In genomic region chr19:45074580-45075322, GRCm38 (mm10) we compare ENCODE assay signal across 8 mouse cellular contexts. TPM values are rescaled to one million over a fixed set of nuclear protein-coding genes. Genes with fewer than 3 reads are reported as not detected.
DNase-seq lines count a peak whose midpoint lies in the region; ATAC-seq and TF ChIP-seq lines count a peak whose summit lies in the region.

TSS of gene Kazald1 (plus strand) at chr19:45075241.

- peak; percentile 43; the same call in 1 of the 2 replicates for ATAC-seq in embryonic facial prominence, embryonic 12.5 days (ENCODE audit: insufficient number of reproducible peaks, insufficient read depth, low FRiP score, low TSS enrichment)
- ATAC-seq in limb, embryonic 12.5 days (ENCODE audit: insufficient number of reproducible peaks, insufficient read depth, low FRiP score, low TSS enrichment, low read depth), result peak; percentile 67
- ATAC-seq in midbrain, embryonic 14.5 days (ENCODE audit: low FRiP score, low TSS enrichment), result peak; percentile 85

- peak within 1 kb of the TSS; percentile 59 for H3K4me3 ChIP-seq in embryonic facial prominence, embryonic 12.5 days
- peak within 1 kb of the TSS; percentile 93 for H3K4me3 ChIP-seq in kidney, adult 2 months (ENCODE audit: insufficient read depth, low read depth, low read length)
- H3K4me3 ChIP-seq in limb, embryonic 12.5 days (replicated peaks), result peak within 1 kb of the TSS; percentile 58
- peak within 1 kb of the TSS; percentile 65 for H3K4me3 ChIP-seq in midbrain, embryonic 14.5 days (replicated peaks; ENCODE audit: low read depth, low read length)

- no peaks in the 10 kb centered on the region for H3K36me3 ChIP-seq in embryonic facial prominence, embryonic 12.5 days
- no peaks in the 10 kb centered on the region for H3K36me3 ChIP-seq in kidney, adult 2 months (ENCODE audit: control insufficient read depth, insufficient read depth, low read length)
- no peaks in the 10 kb centered on the region for H3K36me3 ChIP-seq in limb, embryonic 12.5 days
- no peaks in the 10 kb centered on the region for H3K36me3 ChIP-seq in midbrain, embryonic 14.5 days (ENCODE audit: control insufficient read depth, insufficient read depth, low read length)

- H3K9ac ChIP-seq in embryonic facial prominence, embryonic 12.5 days, result peak within 1 kb of the TSS; percentile 64
- H3K9ac ChIP-seq in limb, embryonic 12.5 days (replicated peaks), result peak within 1 kb of the TSS; percentile 77
- peak within 1 kb of the TSS; percentile 74 for H3K9ac ChIP-seq in midbrain, embryonic 14.5 days (replicated peaks; ENCODE audit: low read length)

- H3K27ac ChIP-seq in embryonic facial prominence, embryonic 12.5 days, result peak within 1 kb of the TSS; percentile 89
- H3K27ac ChIP-seq in kidney, adult 2 months (ENCODE audit: insufficient read depth, low read depth, low read length), result peak within 1 kb of the TSS; percentile 99
- peak within 1 kb of the TSS; percentile 93 for H3K27ac ChIP-seq in limb, embryonic 12.5 days
- peak within 1 kb of the TSS; percentile 92 for H3K27ac ChIP-seq in midbrain, embryonic 14.5 days (replicated peaks; ENCODE audit: low read depth, low read length)

- H3K9me3 ChIP-seq in embryonic facial prominence, embryonic 12.5 days, result no peaks in the 10 kb centered on the region
- H3K9me3 ChIP-seq in limb, embryonic 12.5 days, result no peaks in the 10 kb centered on the region
- no peaks in the 10 kb centered on the region for H3K9me3 ChIP-seq in midbrain, embryonic 14.5 days (ENCODE audit: control insufficient read depth, low read length)

- under 1% methylated on average over 45 of the region's 45 CpGs for WGBS in embryonic facial prominence, embryonic 12.5 days
- WGBS in kidney, adult 2 months, result under 1% methylated on average over 45 of the region's 45 CpGs
- under 1% methylated on average over 45 of the region's 45 CpGs for WGBS in limb, embryonic 12.5 days
- WGBS in midbrain, embryonic 14.5 days, result under 1% methylated on average over 45 of the region's 45 CpGs

- TF ChIP-seq POLR2A in kidney, adult 2 months (IDR thresholded peaks at IDR 0.05; ENCODE audit: low read depth, low read length), result peak; percentile 92

- H3K4me1 ChIP-seq in embryonic facial prominence, embryonic 12.5 days, result peaks cover 43% of the 10 kb centered on the region
- no peaks in the 10 kb centered on the region for H3K4me1 ChIP-seq in kidney, adult 2 months (ENCODE audit: control insufficient read depth, insufficient read depth, low read length)
- peaks cover 47% of the 10 kb centered on the region for H3K4me1 ChIP-seq in limb, embryonic 12.5 days (replicated peaks)
- peaks cover 12% of the 10 kb centered on the region; the same call in 1 of the 2 replicates for H3K4me1 ChIP-seq in midbrain, embryonic 14.5 days (ENCODE audit: control insufficient read depth, insufficient read depth, low read length)

- H3K4me2 ChIP-seq in embryonic facial prominence, embryonic 12.5 days (replicated peaks), result peak within 1 kb of the TSS; percentile 93
- peak within 1 kb of the TSS; percentile 96 for H3K4me2 ChIP-seq in limb, embryonic 12.5 days
- peak within 1 kb of the TSS; percentile 99 for H3K4me2 ChIP-seq in midbrain, embryonic 14.5 days (ENCODE audit: low read length)

- no peak for TF ChIP-seq CTCF in kidney, adult 2 months (conservative IDR thresholded peaks at IDR 0.05; ENCODE audit: insufficient read depth, insufficient read length, low read depth, low read length)

- peaks cover 46% of the 10 kb centered on the region for H3K27me3 ChIP-seq in embryonic facial prominence, embryonic 12.5 days
- H3K27me3 ChIP-seq in kidney, adult 2 months (replicated peaks; ENCODE audit: control insufficient read depth, insufficient read depth, low read length), result no peaks in the 10 kb centered on the region
- peaks cover 69% of the 10 kb centered on the region for H3K27me3 ChIP-seq in limb, embryonic 12.5 days
- H3K27me3 ChIP-seq in midbrain, embryonic 14.5 days (ENCODE audit: control insufficient read depth, insufficient read depth, low read length), result peaks cover 43% of the 10 kb centered on the region

- peak; percentile 96 for DNase-seq in 3T3-L1 (ENCODE audit: low read depth, low spot score)
- peak; percentile 95 for DNase-seq in adrenal gland, postnatal 36 days
- DNase-seq in heart, adult 18-20 months, result peak; percentile 96 to 98
- peak; percentile 97 for DNase-seq in kidney, adult 2 months
- peak; percentile 96 for DNase-seq in midbrain, embryonic 14.5 days
- DNase-seq in spleen, adult 12 weeks (ENCODE audit: low spot score), result peak; percentile 33

RNA-seq across cellular contexts. Expression of gene Kazald1, which starts in this region (rescaled TPM):
- total RNA-seq in adrenal gland, postnatal 36 days (2021), result 1 to 10 TPM; 3.9 to 6.6 TPM
- 7.0 and 8.4 TPM in 2 replicates for polyA plus RNA-seq in embryonic facial prominence, embryonic 12.5 days (2016; fragmentation: Nextera tagmentation; extraction: Ambion mirVana)
- 1 to 10 TPM; 3.3 to 4.1 TPM for total RNA-seq in heart, adult 18-20 months (2021)
- polyA plus RNA-seq in kidney, adult 2 months (2012; rRNA removed), result 1.9 and 2.1 TPM in 2 replicates
- 3.3 and 4.1 TPM in 2 replicates for polyA plus RNA-seq in limb, embryonic 12.5 days (2016; fragmentation: Nextera tagmentation; extraction: Ambion mirVana)
- polyA plus RNA-seq in midbrain, embryonic 14.5 days (2014; fragmentation: Nextera tagmentation; extraction: Ambion mirVana), result 0.72 and 1.4 TPM in 2 replicates

Comparison
In these comparisons a context has a peak if more than half of its experiments do, and no peak if none do; other contexts are left out.
1. Peak in every context shown above with its lines: DNase-seq, ATAC-seq, H3K4me3 ChIP-seq and H3K27ac ChIP-seq.
2. DNase-seq: peak in every context shown above with its lines; median percentile 97 in heart, adult 18-20 months; 97 in kidney, adult 2 months; 96 in 3T3-L1; 96 in midbrain, embryonic 14.5 days; 95 in adrenal gland, postnatal 36 days; 33 in spleen, adult 12 weeks.